In genomic region chr3:108902934-108903333, GRCm38 (mm10) we compare ENCODE assay signal across 23 mouse cellular contexts. TPM values are rescaled to one million over a fixed set of nuclear protein-coding genes. Genes with fewer than 3 reads are reported as not detected.
DNase-seq lines count a peak whose midpoint lies in the region; ATAC-seq lines count a peak whose summit lies in the region.
"Had no signal": no experiment of that assay in that cellular context is flagged by ENCODE, and none has a peak within 500 bp of the region (broad histone marks: within the 10 kb centered on the region; RNA-seq: fewer than 3 reads in every experiment).

No protein-coding gene starts in this region.

- no peak overlapping the region for H3K27ac ChIP-seq in lung, embryonic 16.5 days (ENCODE audit: low read length)
- no peak overlapping the region for H3K27ac ChIP-seq in liver, embryonic 11.5 days (ENCODE audit: low read depth, low read length)
- H3K27ac ChIP-seq: embryonic facial prominence, embryonic 12.5 days; gastrocnemius, adult 2 months; heart, embryonic 13.5 days; hindbrain, embryonic 12.5 days had no signal

- 90% methylated on average over 6 of the region's 6 CpGs for WGBS in lung, embryonic 16.5 days
- WGBS in liver, embryonic 11.5 days: 88% methylated on average over 6 of the region's 6 CpGs

- H3K4me3 ChIP-seq in lung, embryonic 16.5 days (ENCODE audit: low read length): no peak overlapping the region
- no peak overlapping the region for H3K4me3 ChIP-seq in liver, embryonic 11.5 days (ENCODE audit: low read depth, low read length)
- H3K4me3 ChIP-seq: embryonic facial prominence, embryonic 12.5 days; gastrocnemius, adult 2 months; heart, embryonic 13.5 days; hindbrain, embryonic 12.5 days had no signal

- H3K36me3 ChIP-seq in lung, embryonic 16.5 days (ENCODE audit: control insufficient read depth, insufficient read depth, low read length): peaks cover 34% of the 10 kb centered on the region
- peaks cover 32% of the 10 kb centered on the region for H3K36me3 ChIP-seq in liver, embryonic 11.5 days (ENCODE audit: control insufficient read depth, insufficient read depth, low read length)

- no peak overlapping the region for H3K9ac ChIP-seq in lung, embryonic 16.5 days (ENCODE audit: low read length)
- H3K9ac ChIP-seq in liver, embryonic 11.5 days (ENCODE audit: low read depth, low read length): no peak overlapping the region
- H3K9ac ChIP-seq: embryonic facial prominence, embryonic 12.5 days; heart, embryonic 13.5 days; hindbrain, embryonic 12.5 days had no signal

- no peak for DNase-seq in lung, postnatal 36 days
- DNase-seq in liver, embryonic 11.5 days (ENCODE audit: low spot score): no peak
- no peak for DNase-seq in adrenal gland, adult 2 months
- no peak for DNase-seq in retina, postnatal 1 day
- DNase-seq: adrenal gland, postnatal 10 days; cerebellum, adult 11 months; cerebellum, adult 8-10 months; cerebellum, postnatal 14 days; embryo, embryonic 11 days; gastrocnemius, adult 2 months; gastrocnemius, postnatal 25 days; heart, postnatal 4 days had no signal

- no peaks in the 10 kb centered on the region for H3K9me3 ChIP-seq in lung, embryonic 16.5 days (ENCODE audit: control insufficient read depth, low read length)
- H3K9me3 ChIP-seq in liver, embryonic 11.5 days (ENCODE audit: control insufficient read depth, low read length): no peaks in the 10 kb centered on the region
- H3K9me3 ChIP-seq: embryonic facial prominence, embryonic 12.5 days; heart, embryonic 13.5 days; hindbrain, embryonic 12.5 days had no signal

- no peaks in the 10 kb centered on the region for H3K27me3 ChIP-seq in lung, embryonic 16.5 days (ENCODE audit: control insufficient read depth, insufficient read depth, low read depth, low read length)
- no peaks in the 10 kb centered on the region for H3K27me3 ChIP-seq in liver, embryonic 11.5 days (replicated peaks; ENCODE audit: control insufficient read depth, insufficient read depth, low read length)
- H3K27me3 ChIP-seq: embryonic facial prominence, embryonic 12.5 days; heart, embryonic 13.5 days; hindbrain, embryonic 12.5 days had no signal

- no peak overlapping the region for H3K4me2 ChIP-seq in lung, embryonic 16.5 days (ENCODE audit: low read depth, low read length)
- no peak overlapping the region for H3K4me2 ChIP-seq in liver, embryonic 11.5 days
- H3K4me2 ChIP-seq: embryonic facial prominence, embryonic 12.5 days; heart, embryonic 13.5 days; hindbrain, embryonic 12.5 days had no signal

- H3K4me1 ChIP-seq in lung, embryonic 16.5 days (replicated peaks; ENCODE audit: control insufficient read depth, insufficient read depth, low read length): no peaks in the 10 kb centered on the region
- no peaks in the 10 kb centered on the region for H3K4me1 ChIP-seq in liver, embryonic 11.5 days (replicated peaks; ENCODE audit: control insufficient read depth, insufficient read depth, low read length)
- H3K4me1 ChIP-seq: embryonic facial prominence, embryonic 12.5 days; heart, embryonic 13.5 days; hindbrain, embryonic 12.5 days had no signal

- 0 out of 2 replicates have a peak, but pooled peaks have one; percentile 31 for ATAC-seq in lung, embryonic 16.5 days (ENCODE audit: low read depth)
- peak; percentile 60 for ATAC-seq in liver, embryonic 11.5 days (replicated peaks; ENCODE audit: low FRiP score)
- 0 out of 2 replicates have a peak, but pooled peaks have one; percentile 21 for ATAC-seq in megakaryocyte progenitor cell, adult 5-6 weeks (replicated peaks; ENCODE audit: poor library complexity)
- ATAC-seq: forebrain, embryonic 14.5 days; hindbrain, embryonic 16.5 days had no signal

RNA-seq across cellular contexts. Expression of gene Prpf38b, which starts 8.6 kb away (rescaled TPM):
- polyA plus RNA-seq in lung, embryonic 16.5 days (2015; fragmentation: Nextera tagmentation; extraction: Ambion mirVana): 67.8 and 69.6 TPM in 2 replicates
- 61.0 and 69.3 TPM in 2 replicates for polyA plus RNA-seq in liver, embryonic 11.5 days (2014; fragmentation: Nextera tagmentation; extraction: Ambion mirVana)
- 138 and 148 TPM in 2 replicates for total RNA-seq in megakaryocyte progenitor cell, adult 5-6 weeks (2015)
- total RNA-seq in megakaryocyte progenitor cell, adult 5-6 weeks (2017): 235 and 313 TPM in 2 replicates
- total RNA-seq in adrenal gland, adult 2 months (2021): 10 to 100 TPM; 39.8 to 77.9 TPM
- polyA plus RNA-seq in adrenal gland, adult 2 months (2012; rRNA removed): 108 and 117 TPM in 2 replicates

RNA-seq across cellular contexts. Expression of gene Fndc7, which starts 13.1 kb away (rescaled TPM):
- 0.82 and 1.1 TPM in 2 replicates for polyA plus RNA-seq in lung, embryonic 16.5 days (2015; fragmentation: Nextera tagmentation; extraction: Ambion mirVana)
- polyA plus RNA-seq in liver, embryonic 11.5 days (2014; fragmentation: Nextera tagmentation; extraction: Ambion mirVana): 0.18 TPM in 1 of 2 replicates, not detected in the other
- 0.07 TPM in 1 of 2 replicates, not detected in the other for total RNA-seq in megakaryocyte progenitor cell, adult 5-6 weeks (2015)
- 0.25 TPM in 1 of 2 replicates, not detected in the other for total RNA-seq in megakaryocyte progenitor cell, adult 5-6 weeks (2017)
- 1 to 10 TPM in 1 of 2 experiments, under 1 TPM in 1; 0.35 to 1.1 TPM for total RNA-seq in adrenal gland, adult 2 months (2021)
- 0.19 and 0.25 TPM in 2 replicates for polyA plus RNA-seq in adrenal gland, adult 2 months (2012; rRNA removed)
- total RNA-seq: gastrocnemius, postnatal 25 days had no signal
- polyA plus RNA-seq: forebrain, embryonic 14.5 days; heart, postnatal 0 days had no signal

RNA-seq across cellular contexts. Expression of gene Henmt1, which starts 36.7 kb away (rescaled TPM):
- polyA plus RNA-seq in lung, embryonic 16.5 days (2015; fragmentation: Nextera tagmentation; extraction: Ambion mirVana): 0.33 and 0.43 TPM in 2 replicates
- polyA plus RNA-seq in liver, embryonic 11.5 days (2014; fragmentation: Nextera tagmentation; extraction: Ambion mirVana): 0.29 and 0.30 TPM in 2 replicates
- 0.56 TPM in 1 of 2 replicates, not detected in the other for total RNA-seq in megakaryocyte progenitor cell, adult 5-6 weeks (2015)
- 0.64 TPM in 1 of 2 replicates, not detected in the other for total RNA-seq in megakaryocyte progenitor cell, adult 5-6 weeks (2017)
- total RNA-seq in adrenal gland, adult 2 months (2021): not detected
- not detected in 2 replicates for polyA plus RNA-seq in adrenal gland, adult 2 months (2012; rRNA removed)
- total RNA-seq: adrenal gland, postnatal 10 days; common myeloid progenitor, adult 5-6 weeks; gastrocnemius, adult 2 months; gastrocnemius, postnatal 25 days; granulocyte monocyte progenitor cell, adult 5-6 weeks; heart, postnatal 4 days had no signal
- polyA plus RNA-seq: heart, embryonic 13.5 days; heart, postnatal 0 days had no signal

RNA-seq across cellular contexts. Expression of gene Gm9857, which starts 37.3 kb away (rescaled TPM):
- not detected in 2 replicates for polyA plus RNA-seq in lung, embryonic 16.5 days (2015; fragmentation: Nextera tagmentation; extraction: Ambion mirVana)
- not detected in 2 replicates for polyA plus RNA-seq in liver, embryonic 11.5 days (2014; fragmentation: Nextera tagmentation; extraction: Ambion mirVana)
- not detected in 2 replicates for total RNA-seq in megakaryocyte progenitor cell, adult 5-6 weeks (2015)
- not detected in 2 replicates for total RNA-seq in megakaryocyte progenitor cell, adult 5-6 weeks (2017)
- total RNA-seq in adrenal gland, adult 2 months (2021): not detected
- polyA plus RNA-seq in adrenal gland, adult 2 months (2012; rRNA removed): not detected in 2 replicates
- total RNA-seq: adrenal gland, postnatal 10 days; adrenal gland, postnatal 4 days; common myeloid progenitor, adult 5-6 weeks; gastrocnemius, adult 2 months; gastrocnemius, postnatal 25 days; granulocyte monocyte progenitor cell, adult 5-6 weeks; heart, postnatal 4 days had no signal
- polyA plus RNA-seq: embryonic facial prominence, embryonic 12.5 days; forebrain, embryonic 14.5 days; heart, embryonic 13.5 days; heart, postnatal 0 days; hindbrain, embryonic 12.5 days; hindbrain, embryonic 16.5 days had no signal
